Mouse (Mus musculus) cortical plate, adult 2 months (tissue): ENCODE measurements around the gene Arl15. TPM values are rescaled to one million over a fixed set of nuclear protein-coding genes. Genes with fewer than 3 reads are reported as not detected.

Experiments used
- H3K27ac ChIP-seq: fragments of 200-500 bp; 2 replicates; pipeline ENCODE4 v1.5.1; 2012; ENCODE audit warnings: low read length, control low read depth, inconsistent platforms; ENCODE audit not compliant: insufficient read depth
- H3K4me1 ChIP-seq: fragments of 200-500 bp; 2 replicates; pipeline ENCODE4 v1.6.1; 2011; ENCODE audit warnings: low read length; ENCODE audit not compliant: control insufficient read depth, insufficient read depth
- H3K4me3 ChIP-seq: fragments of 200-500 bp; 2 replicates; pipeline ENCODE4 v1.5.1; 2011; ENCODE audit warnings: mild to moderate bottlenecking, low read length, control low read depth; ENCODE audit not compliant: insufficient read depth
- CTCF ChIP-seq: fragments of 200-500 bp; IDR thresholded peaks from 2 replicates; pipeline ENCODE4 v1.5.1; 2011; ENCODE audit warnings: mild to moderate bottlenecking, control low read depth, low read length; ENCODE audit not compliant: insufficient read depth; ENCODE audit errors: extremely low read depth
- POLR2A ChIP-seq: fragments of 200-500 bp; IDR thresholded peaks from 2 replicates; pipeline ENCODE4 v1.6.1; 2011; ENCODE audit warnings: mild to moderate bottlenecking, low read length, control low read depth; ENCODE audit not compliant: insufficient read depth; ENCODE audit errors: extremely low read depth
- polyA plus RNA-seq: library from polyadenylated mRNA; depleted of rRNA; stranded (reverse); fragments of >200 nt; gene quantifications from 2 replicates; pipeline ENCODE4 v1.2.3, GENCODE M21; 2012; rRNA removed

Gene Arl15
- polyA plus RNA-seq, 1 experiment = 14.8 TPM

GRCm38 (mm10) chr13:114189441-114189840 is 395.1 kb downstream of the Arl15 start:
- no peak for TF ChIP-seq CTCF
- TF ChIP-seq POLR2A = no peak
- H3K4me1 ChIP-seq = no peaks in the 10 kb centered on the region

GRCm38 (mm10) chr13:114190898-114191297 is 396.6 kb downstream of the Arl15 start:
- Histone ChIP-seq H3K4me3 (no peak overlapping the region), H3K4me1 (no peaks in the 10 kb centered on the region), H3K27ac (no peak overlapping the region)
- TF ChIP-seq CTCF (no peak), POLR2A (no peak)

More at GRCm38 (mm10) chr13:114189441-114189840, 395.1 kb downstream of the Arl15 start:
- no peak overlapping the region for H3K27ac ChIP-seq
- H3K4me3 ChIP-seq = no peak overlapping the region

- no peak overlapping the region for H3K27ac ChIP-seq
- H3K4me3 ChIP-seq = no peak overlapping the region
- TF ChIP-seq CTCF (no peak), POLR2A (no peak)
- H3K4me1 ChIP-seq = no peaks in the 10 kb centered on the region; the same call in 1 of the 2 replicates
Measured at GRCm38 (mm10) chr13:114198252-114198799, 404.0 kb downstream of the Arl15 start.

GRCm38 (mm10) chr13:114199746-114200145 is 405.4 kb downstream of the Arl15 start:
- H3K4me1 ChIP-seq = no peaks in the 10 kb centered on the region; the same call in 1 of the 2 replicates
- H3K27ac ChIP-seq = no peak overlapping the region
- H3K4me3 ChIP-seq = no peak overlapping the region
- TF ChIP-seq CTCF (no peak), POLR2A (no peak)

GRCm38 (mm10) chr13:114200545-114200944 is 406.2 kb downstream of the Arl15 start:
- no peaks in the 10 kb centered on the region; the same call in 1 of the 2 replicates for H3K4me1 ChIP-seq
- H3K4me3 ChIP-seq = no peak overlapping the region
- no peak for TF ChIP-seq POLR2A
- TF ChIP-seq CTCF = no peak
- no peak overlapping the region for H3K27ac ChIP-seq

GRCm38 (mm10) chr13:114202806-114203570 is 408.7 kb downstream of the Arl15 start:
- H3K27ac ChIP-seq = no peak overlapping the region
- no peaks in the 10 kb centered on the region; the same call in 1 of the 2 replicates for H3K4me1 ChIP-seq
- no peak for TF ChIP-seq CTCF
- no peak for TF ChIP-seq POLR2A
- no peak overlapping the region for H3K4me3 ChIP-seq

Other genes with a start within 250 kb of the Arl15 start
- gene Snx18, start 175.9 kb upstream of the Arl15 start, polyA plus RNA-seq = 12.8 and 13.8 TPM in 2 replicates
- 8.2 and 10.2 TPM in 2 replicates for gene Hspb3, start 130.8 kb upstream of the Arl15 start, polyA plus RNA-seq